Mouse (Mus musculus): ENCODE measurements around the gene Emilin3.

- TF ChIP-seq POLR2A (IDR thresholded peaks at IDR 0.05; ENCODE audit: low read depth, low read length) (no peak), CTCF (IDR thresholded peaks at IDR 0.05; ENCODE audit: extremely low read depth, insufficient read depth, insufficient read length, insufficient replicate concordance) (no peak)
Measured at GRCm38 (mm10) chr2:160871310-160871709, 40.8 kb downstream of the Emilin3 start.
